Mouse (Mus musculus) MEL (cell line): ENCODE results near the gene Sprr2f. TPM values are rescaled to one million over a fixed set of nuclear protein-coding genes. Genes with fewer than 3 reads are reported as not detected.

Source experiments
- DNase-seq: peaks from one replicate; pipeline ENCODE4 v3.0.0; 2011; ENCODE audit warnings: low read depth, low spot score
- H3K27ac ChIP-seq: 2 replicates; pipeline ENCODE4 v1.5.1; 2012; ENCODE audit warnings: low read depth, mild to moderate bottlenecking, control low read depth, low read length, moderate library complexity; ENCODE audit not compliant: control insufficient read depth
- H3K27me3 ChIP-seq, 2 experiments: fragments of 150-350 bp in 1 of 2; sonication (generic) in 1 of 2; 2 replicates each; pipeline ENCODE4 v1.6.1; 2012; ENCODE audit warnings: low read length in 2 of 2, mild to moderate bottlenecking in 2 of 2, improper control_type of control experiment in 1 of 2, moderate library complexity in 1 of 2; ENCODE audit not compliant: insufficient read depth in 2 of 2, control insufficient read depth in 1 of 2
- H3K36me3 ChIP-seq, 2 experiments: 2 replicates each; pipeline ENCODE4 v1.6.1; 2012 to 2014; ENCODE audit warnings: low read length in 2 of 2, improper control_type of control experiment in 1 of 2, inconsistent platforms in 1 of 2, mild to moderate bottlenecking in 1 of 2; ENCODE audit not compliant: insufficient read depth in 2 of 2, control insufficient read depth in 1 of 2
- H3K4me1 ChIP-seq, 2 experiments: fragments of 150-350 bp in 1 of 2; sonication (generic) in 1 of 2; 2 replicates each; pipeline ENCODE4 v1.6.1; 2012; ENCODE audit warnings: low read length in 2 of 2, improper control_type of control experiment in 1 of 2, mild to moderate bottlenecking in 1 of 2; ENCODE audit not compliant: insufficient read depth in 2 of 2, control insufficient read depth in 1 of 2
- H3K4me3 ChIP-seq, 2 experiments: fragments of 150-350 bp in 1 of 2; sonication (generic) in 1 of 2; 2 replicates each; pipeline ENCODE4 v1.5.1; 2012; ENCODE audit warnings: low read depth in 2 of 2, low read length in 2 of 2, mild to moderate bottlenecking in 2 of 2, moderate library complexity in 2 of 2, control low read depth in 1 of 2, improper control_type of control experiment in 1 of 2; ENCODE audit not compliant: control insufficient read depth in 1 of 2, insufficient read depth in 1 of 2
- H3K79me2 ChIP-seq: 2 replicates; pipeline ENCODE4 v1.6.1; 2012; ENCODE audit warnings: mild to moderate bottlenecking, low read length, moderate library complexity; ENCODE audit not compliant: control insufficient read depth, poor library complexity, insufficient read depth
- H3K9ac ChIP-seq: 2 replicates; pipeline ENCODE4 v1.6.1; 2012; ENCODE audit warnings: low read depth, mild to moderate bottlenecking, control low read depth, low read length, moderate library complexity; ENCODE audit not compliant: control insufficient read depth, poor library complexity, severe bottlenecking
- H3K9me3 ChIP-seq: fragments of 150-350 bp; sonication (generic); replicated peaks from 2 replicates; pipeline ENCODE4 v1.6.1; 2012; ENCODE audit warnings: mild to moderate bottlenecking, low read length, improper control_type of control experiment, moderate library complexity; ENCODE audit not compliant: insufficient read depth
- BHLHE40 ChIP-seq: IDR thresholded peaks from 2 replicates; pipeline ENCODE4 v1.6.1; 2012; ENCODE audit warnings: low read depth, mild to moderate bottlenecking, inconsistent platforms, low read length, improper control_type of control experiment, borderline replicate concordance
- CHD1 ChIP-seq: IDR thresholded peaks from 2 replicates; pipeline ENCODE4 v1.6.1; 2012; ENCODE audit warnings: low read depth, mild to moderate bottlenecking, inconsistent platforms, low read length, improper control_type of control experiment
- ELF1 ChIP-seq: IDR thresholded peaks from 2 replicates; pipeline ENCODE4 v1.6.1; 2014; ENCODE audit warnings: low read depth, mild to moderate bottlenecking, inconsistent platforms, low read length, improper control_type of control experiment, moderate library complexity
- GABPA ChIP-seq: IDR thresholded peaks from 2 replicates; pipeline ENCODE4 v1.6.1; 2012; ENCODE audit warnings: low read depth, mild to moderate bottlenecking, inconsistent platforms, low read length, improper control_type of control experiment, moderate library complexity
- HCFC1 ChIP-seq: IDR thresholded peaks from 2 replicates; pipeline ENCODE4 v1.6.1; 2012; ENCODE audit warnings: low read depth, mild to moderate bottlenecking, inconsistent platforms, low read length, improper control_type of control experiment, moderate library complexity
- KAT2A ChIP-seq: conservative IDR thresholded peaks from 2 replicates; pipeline ENCODE4 v1.6.1; 2012; ENCODE audit warnings: low read depth, low read length, improper control_type of control experiment, inconsistent platforms
- MAFK ChIP-seq: IDR thresholded peaks from 2 replicates; pipeline ENCODE4 v1.6.1; 2011; ENCODE audit warnings: low read depth, mild to moderate bottlenecking, low read length, improper control_type of control experiment, borderline replicate concordance
- MAX ChIP-seq: IDR thresholded peaks from 2 replicates; pipeline ENCODE4 v1.6.1; 2011; ENCODE audit warnings: low read length, improper control_type of control experiment
- MAZ ChIP-seq: IDR thresholded peaks from 2 replicates; pipeline ENCODE4 v1.6.1; 2012; ENCODE audit warnings: low read depth, mild to moderate bottlenecking, inconsistent platforms, low read length, improper control_type of control experiment
- MXI1 ChIP-seq: IDR thresholded peaks from 2 replicates; pipeline ENCODE4 v1.6.1; 2011; ENCODE audit warnings: mild to moderate bottlenecking, low read depth, low read length, improper control_type of control experiment
- MYB ChIP-seq: IDR thresholded peaks from 2 replicates; pipeline ENCODE4 v1.6.1; 2011; ENCODE audit warnings: mild to moderate bottlenecking, low read depth, low read length, improper control_type of control experiment
- NELFE ChIP-seq: IDR thresholded peaks from 2 replicates; pipeline ENCODE4 v1.6.1; 2011; ENCODE audit warnings: low read depth, low read length, improper control_type of control experiment
- POLR2AphosphoS2 ChIP-seq: IDR thresholded peaks from 2 replicates; pipeline ENCODE4 v1.6.1; 2011; ENCODE audit warnings: low read length, improper control_type of control experiment
- POLR2AphosphoS5 ChIP-seq: IDR thresholded peaks from 2 replicates; pipeline ENCODE4 v1.6.1; 2012; ENCODE audit warnings: low read depth, borderline replicate concordance, mild to moderate bottlenecking, inconsistent platforms, low read length, moderate library complexity, mixed read lengths
- RAD21 ChIP-seq: IDR thresholded peaks from 2 replicates; pipeline ENCODE4 v1.6.1; 2011; ENCODE audit warnings: mild to moderate bottlenecking, low read depth, low read length, improper control_type of control experiment
- RCOR1 ChIP-seq: IDR thresholded peaks from 2 replicates; pipeline ENCODE4 v1.6.1; 2012; ENCODE audit warnings: low read depth, mild to moderate bottlenecking, inconsistent platforms, low read length, improper control_type of control experiment
- SIN3A ChIP-seq: IDR thresholded peaks from 2 replicates; pipeline ENCODE4 v1.6.1; 2012; ENCODE audit warnings: low read length, improper control_type of control experiment, inconsistent platforms
- SMC3 ChIP-seq: IDR thresholded peaks from 2 replicates; pipeline ENCODE4 v1.6.1; 2011; ENCODE audit warnings: low read depth, low read length, improper control_type of control experiment
- TBP ChIP-seq: IDR thresholded peaks from 2 replicates; pipeline ENCODE4 v1.8.0; 2011; ENCODE audit warnings: low read depth, low read length, improper control_type of control experiment
- TCF12 ChIP-seq: IDR thresholded peaks from 2 replicates; pipeline ENCODE4 v1.6.1; 2014; ENCODE audit warnings: low read depth, mild to moderate bottlenecking, inconsistent platforms, low read length, improper control_type of control experiment, moderate library complexity
- UBTF ChIP-seq: IDR thresholded peaks from 2 replicates; pipeline ENCODE4 v1.6.1; 2012; ENCODE audit warnings: low read depth, mild to moderate bottlenecking, inconsistent platforms, low read length, improper control_type of control experiment, moderate library complexity, borderline replicate concordance; ENCODE audit not compliant: insufficient read depth
- USF1 ChIP-seq: IDR thresholded peaks from 2 replicates; pipeline ENCODE4 v1.6.1; 2014; ENCODE audit warnings: low read depth, mild to moderate bottlenecking, inconsistent platforms, low read length, improper control_type of control experiment, moderate library complexity
- USF2 ChIP-seq, 2 experiments: IDR thresholded peaks; 2 replicates each; pipeline ENCODE4 v1.6.1; 2011 to 2012; ENCODE audit warnings: improper control_type of control experiment in 2 of 2, low read length in 2 of 2, borderline replicate concordance in 1 of 2, inconsistent platforms in 1 of 2, low read depth in 1 of 2, mild to moderate bottlenecking in 1 of 2; ENCODE audit not compliant: insufficient read depth in 1 of 2
- ZC3H11A ChIP-seq: IDR thresholded peaks from 2 replicates; pipeline ENCODE4 v1.6.1; 2012; ENCODE audit warnings: low read depth, mild to moderate bottlenecking, inconsistent platforms, low read length, improper control_type of control experiment
- ZKSCAN1 ChIP-seq: IDR thresholded peaks from 2 replicates; pipeline ENCODE4 v1.6.1; 2012; ENCODE audit warnings: low read depth, mild to moderate bottlenecking, inconsistent platforms, low read length, improper control_type of control experiment, moderate library complexity
- ZMIZ1 ChIP-seq: IDR thresholded peaks from 2 replicates; pipeline ENCODE4 v1.6.1; 2012; ENCODE audit warnings: low read depth, mild to moderate bottlenecking, inconsistent platforms, low read length, improper control_type of control experiment, moderate library complexity
- polyA plus RNA-seq, 2 experiments: library from polyadenylated mRNA; stranded (reverse) in 1 of 2; unstranded in 1 of 2; fragments of >175 nt in 1 of 2; fragments of >200 nt in 1 of 2; gene quantifications; 2 replicates each; pipeline versions ENCODE4 v1.2.1 to v1.2.4; 2012; ENCODE audit warnings: low replicate concordance in 2 of 2, low read depth in 1 of 2; ENCODE audit not compliant: insufficient read length in 2 of 2, insufficient read depth in 1 of 2, missing spikeins in 1 of 2
- total RNA-seq: library from RNA; depleted of rRNA; stranded (reverse); fragments of 300-350 nt; gene quantifications from 2 replicates; pipeline ENCODE4 v1.2.3, GENCODE M21; 2012

Gene Sprr2f
- total and polyA plus RNA-seq, 3 experiments = not detected

DNA sequence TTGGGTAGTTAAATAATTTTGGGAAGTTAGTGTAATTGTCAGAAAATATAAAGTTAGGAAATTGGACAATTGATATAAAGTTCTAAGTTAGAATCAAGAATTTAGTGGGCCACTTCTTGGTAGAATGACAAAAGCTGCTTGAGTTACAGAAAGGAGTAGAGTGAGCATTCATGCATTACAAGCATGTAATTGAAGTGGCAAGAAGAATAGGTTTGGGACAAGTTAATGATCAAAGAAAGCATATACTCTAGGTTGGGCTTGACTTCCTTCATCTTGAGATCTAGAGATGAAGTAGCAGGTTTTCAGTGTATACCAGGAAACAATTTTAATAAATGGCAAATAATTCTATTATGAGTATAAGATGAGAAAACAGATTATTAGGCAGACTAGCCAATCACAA is 3.4 kb upstream of the Sprr2f start:
- no peak for DNase-seq
- H3K4me1 ChIP-seq = no peaks in the 10 kb centered on the region
- TF ChIP-seq MAFK = no peak
- TF ChIP-seq MXI1 = no peak
- no peak for TF ChIP-seq MYB
- TF ChIP-seq ZMIZ1 = no peak
- TF ChIP-seq USF2 (IDR thresholded peaks at IDR 0.05; ENCODE audit: borderline replicate concordance in 1 of 2, insufficient read depth in 1 of 2, low read depth in 1 of 2, low read length in 2 of 2) = no peak
- no peak for TF ChIP-seq MAZ
- TF ChIP-seq HCFC1 = no peak
- no peak for TF ChIP-seq NELFE
- no peak for TF ChIP-seq CHD1
- TF ChIP-seq TCF12 = no peak
- TF ChIP-seq ZKSCAN1 = no peak
- no peak for TF ChIP-seq RAD21
- TF ChIP-seq UBTF = no peak
- TF ChIP-seq SMC3 = no peak
- TF ChIP-seq BHLHE40 = no peak
- TF ChIP-seq KAT2A = no peak
- no peak for TF ChIP-seq RCOR1
- TF ChIP-seq GABPA = no peak
- no peak overlapping the region for H3K9ac ChIP-seq
- H3K4me3 ChIP-seq = no peak overlapping the region
- no peaks in the 10 kb centered on the region for H3K36me3 ChIP-seq
- H3K9me3 ChIP-seq = no peaks in the 10 kb centered on the region
- H3K27me3 ChIP-seq = no peaks in the 10 kb centered on the region
- no peak overlapping the region for H3K27ac ChIP-seq
- H3K79me2 ChIP-seq = no peaks in the 10 kb centered on the region

DNA sequence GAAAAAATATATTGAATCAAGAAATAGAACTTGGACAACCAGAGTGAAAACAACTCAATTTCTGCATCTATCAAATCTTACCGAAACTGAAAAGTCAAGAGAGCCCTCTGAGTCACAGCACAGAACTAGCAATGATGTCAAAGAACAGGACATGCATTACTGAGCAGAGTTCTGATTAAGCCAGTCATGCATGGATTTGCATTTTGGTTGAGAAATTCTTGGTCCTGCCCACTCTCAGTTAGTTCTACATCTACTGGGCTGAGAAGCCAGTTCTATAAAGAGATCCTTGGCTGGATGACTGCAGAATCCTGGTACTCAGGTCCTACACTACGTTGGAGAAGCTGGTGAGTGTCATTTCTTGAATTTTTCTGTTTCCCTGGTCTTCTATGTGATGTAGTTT is 8.6 kb downstream of the Sprr2f start:
- H3K79me2 ChIP-seq = no peaks in the 10 kb centered on the region
- no peak for DNase-seq
- H3K9ac ChIP-seq = no peak overlapping the region
- no peaks in the 10 kb centered on the region for H3K27me3 ChIP-seq
- H3K27ac ChIP-seq = no peak overlapping the region
- TF ChIP-seq NELFE (no peak), TBP (no peak), POLR2AphosphoS5 (no peak), UBTF (no peak), ZC3H11A (no peak), MAZ (no peak), MAFK (no peak), GABPA (no peak), USF1 (no peak), SMC3 (no peak), MAX (no peak), TCF12 (no peak), POLR2AphosphoS2 (no peak), SIN3A (no peak), MXI1 (no peak), ELF1 (no peak), RCOR1 (no peak)
- H3K4me3 ChIP-seq = no peak overlapping the region
- H3K4me1 ChIP-seq = no peaks in the 10 kb centered on the region
- no peaks in the 10 kb centered on the region for H3K36me3 ChIP-seq
- H3K9me3 ChIP-seq = no peaks in the 10 kb centered on the region
